Mouse (Mus musculus) hindbrain, embryonic 11.5 days (tissue): Measurements from ENCODE around the gene Ak5. TPM values are rescaled to one million over a fixed set of nuclear protein-coding genes. Genes with fewer than 3 reads are reported as not detected.

Experiments
- ATAC-seq: fragments of 200-750 bp; cut with Nextera tagmentation; 2 replicates; pipeline ENCODE4 v1.8.0; 2017; ENCODE audit warnings: mild to moderate bottlenecking, moderate TSS enrichment, moderate library complexity; ENCODE audit not compliant: low FRiP score
- DNase-seq: peaks from one replicate; pipeline ENCODE4 v3.0.0-alpha.2; 2015; ENCODE audit warnings: low spot score
- H3K27ac ChIP-seq: fragments of 300-500 bp; sonication (generic); 2 replicates; pipeline ENCODE4 v1.5.1; 2014; ENCODE audit warnings: mild to moderate bottlenecking, low read depth, low read length
- H3K27me3 ChIP-seq: fragments of 300-500 bp; sonication (generic); 2 replicates; pipeline ENCODE4 v1.6.1; 2014; ENCODE audit warnings: mild to moderate bottlenecking, low read length, moderate library complexity, mixed read lengths; ENCODE audit not compliant: control insufficient read depth, insufficient read depth
- H3K36me3 ChIP-seq: fragments of 300-500 bp; sonication (generic); 2 replicates; pipeline ENCODE4 v1.6.1; 2014; ENCODE audit warnings: mild to moderate bottlenecking, low read length, moderate library complexity, mixed read lengths; ENCODE audit not compliant: control insufficient read depth, insufficient read depth
- H3K4me1 ChIP-seq: fragments of 300-500 bp; sonication (generic); replicated peaks from 2 replicates; pipeline ENCODE4 v1.6.1; 2014; ENCODE audit warnings: low read length, mixed read lengths; ENCODE audit not compliant: control insufficient read depth, insufficient read depth
- H3K4me2 ChIP-seq: fragments of 300-500 bp; sonication (generic); replicated peaks from 2 replicates; pipeline ENCODE4 v1.6.1; 2014; ENCODE audit warnings: mild to moderate bottlenecking, low read depth, low read length
- H3K4me3 ChIP-seq: fragments of 300-500 bp; sonication (generic); 2 replicates; pipeline ENCODE4 v1.5.1; 2014; ENCODE audit warnings: low read depth, low read length
- H3K9ac ChIP-seq: fragments of 300-500 bp; sonication (generic); 2 replicates; pipeline ENCODE4 v1.6.1; 2014; ENCODE audit warnings: low read depth, low read length
- H3K9me3 ChIP-seq: fragments of 300-500 bp; sonication (generic); 2 replicates; pipeline ENCODE4 v1.6.1; 2016; ENCODE audit warnings: low read length; ENCODE audit not compliant: control insufficient read depth
- WGBS: fragments of 180-500 bp; shearing (Covaris S2); extraction: QIAGEN DNeasy Blood & Tissue Kit; methylation state at CpG from one replicate; pipeline ENCODE4 v1.1.7; 2014; 5-methylcytosine and 5-hydroxymethylcytosine counted together
- polyA plus RNA-seq: library from polyadenylated mRNA; unstranded; fragments of >200 nt; fragmentation: Nextera tagmentation; extraction: Ambion mirVana; gene quantifications from 2 replicates; pipeline ENCODE4 v1.2.1, GENCODE M21; 2014

Ak5 gene
- polyA plus RNA-seq, 1 experiment from 2014 or later: 0.51 TPM

DNA sequence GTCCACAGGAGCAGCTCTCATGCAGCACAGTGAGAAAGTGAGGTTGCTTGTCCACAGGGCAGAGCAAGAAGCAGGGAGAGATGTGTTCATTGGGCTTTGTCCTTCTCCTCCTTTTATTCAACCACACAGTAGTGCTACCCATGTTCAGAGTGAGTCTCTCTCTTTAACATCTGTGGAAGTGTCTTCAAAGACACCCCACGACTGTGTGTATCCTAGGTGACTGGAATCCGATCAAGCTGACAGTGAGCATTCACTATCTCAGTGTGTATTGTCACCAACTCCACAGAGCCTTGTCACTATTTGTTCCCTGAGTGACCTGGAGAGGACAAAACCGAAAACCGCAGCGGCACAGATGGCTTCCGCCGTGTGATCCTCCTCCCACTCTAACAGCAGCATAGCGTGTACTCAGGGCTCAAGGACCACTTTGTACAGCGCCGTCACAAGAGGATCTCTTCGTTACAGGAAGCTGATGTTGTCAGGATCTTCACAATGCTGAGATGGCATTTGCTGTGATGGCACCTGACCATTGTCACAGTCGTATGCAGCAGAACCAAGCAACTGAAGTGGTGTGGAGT lies 159.7 kb downstream of the Ak5 start:
- DNase-seq: peak; percentile 46
- ATAC-seq: peak; percentile 61
- Histone ChIP-seq H3K36me3 (no peaks in the 10 kb centered on the region), H3K9ac (no peak overlapping the region), H3K27ac (no peak overlapping the region), H3K4me3 (no peak overlapping the region), H3K4me1 (no peaks in the 10 kb centered on the region; the same call in 1 of the 2 replicates), H3K27me3 (no peaks in the 10 kb centered on the region), H3K4me2 (no peak overlapping the region), H3K9me3 (no peaks in the 10 kb centered on the region)
- WGBS: 55% methylated on average over 12 of the region's 12 CpGs

GRCm38 (mm10) chr3:152507900-152508299 lies 160.3 kb downstream of the Ak5 start:
- WGBS: 67% methylated on average over 8 of the region's 8 CpGs
- H3K4me2 ChIP-seq: no peak overlapping the region
- H3K27me3 ChIP-seq: no peaks in the 10 kb centered on the region
- H3K9me3 ChIP-seq: no peaks in the 10 kb centered on the region
- H3K36me3 ChIP-seq: no peaks in the 10 kb centered on the region
- DNase-seq (no peak), ATAC-seq (no peak)
- no peak overlapping the region for H3K27ac ChIP-seq
- H3K4me3 ChIP-seq: no peak overlapping the region
- H3K4me1 ChIP-seq: no peaks in the 10 kb centered on the region; the same call in 1 of the 2 replicates
- H3K9ac ChIP-seq: no peak overlapping the region

DNA sequence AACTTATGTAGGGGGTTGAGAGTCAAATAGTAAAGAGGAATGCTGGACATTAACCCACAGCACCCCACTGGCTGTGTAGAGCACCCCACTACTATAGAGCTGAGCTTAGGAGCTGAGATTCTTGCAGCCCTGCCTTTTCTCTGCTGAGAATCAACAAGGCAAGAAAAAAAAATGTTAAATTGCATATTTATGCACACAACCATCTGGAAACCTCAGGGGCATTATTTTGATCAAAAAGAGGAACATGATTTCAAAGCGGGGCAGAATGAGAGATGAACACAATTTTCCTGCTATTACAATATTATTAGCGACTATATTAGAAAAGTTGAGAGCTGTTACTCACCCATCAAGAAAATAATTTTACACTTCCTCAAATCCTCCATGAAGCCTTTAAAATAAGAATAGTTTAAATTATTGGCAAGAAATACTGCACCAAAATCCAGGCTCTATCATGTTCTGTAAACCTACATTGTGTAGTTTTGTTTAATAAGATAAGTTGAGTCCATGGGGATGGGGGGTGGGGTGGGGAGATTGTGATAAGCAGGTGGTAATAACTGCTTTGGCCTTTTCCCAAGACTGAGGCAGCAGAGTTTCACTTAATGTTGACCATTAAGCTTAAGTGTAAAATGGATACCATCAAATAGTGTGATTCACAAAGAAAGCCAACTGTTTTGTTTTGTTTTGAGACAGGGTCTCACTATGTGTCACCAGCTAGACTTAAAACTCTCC lies 169.0 kb downstream of the Ak5 start:
- no peaks in the 10 kb centered on the region for H3K4me1 ChIP-seq
- WGBS: 85% methylated on average over 2 of the region's 2 CpGs
- H3K9ac ChIP-seq: no peak overlapping the region
- no peak overlapping the region for H3K4me2 ChIP-seq
- no peak for DNase-seq
- no peak overlapping the region for H3K27ac ChIP-seq
- H3K4me3 ChIP-seq: no peak overlapping the region
- H3K36me3 ChIP-seq: no peaks in the 10 kb centered on the region
- H3K27me3 ChIP-seq: no peaks in the 10 kb centered on the region
- ATAC-seq: no peak
- no peaks in the 10 kb centered on the region for H3K9me3 ChIP-seq

DNA sequence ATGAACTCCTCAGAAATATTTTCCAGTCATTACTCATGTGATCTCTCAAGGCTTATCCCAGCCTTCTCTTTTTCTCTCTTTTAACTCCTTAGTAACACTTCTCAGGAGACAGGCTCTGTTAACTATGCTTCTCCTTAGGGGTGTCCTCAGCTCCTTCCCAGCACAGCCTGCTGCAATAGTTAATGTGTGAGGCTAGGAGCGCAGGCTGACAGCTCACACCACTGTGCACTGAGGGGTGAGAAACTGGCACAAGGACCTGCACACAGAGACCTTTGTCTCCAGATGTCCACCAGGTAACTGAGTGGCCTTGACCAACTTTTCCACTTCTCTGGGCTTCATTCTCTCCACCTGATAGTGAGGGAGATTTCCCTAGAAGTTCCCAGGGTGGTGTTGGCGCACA lies 170.3 kb downstream of the Ak5 start:
- WGBS: 88% methylated on average over 2 of the region's 2 CpGs
- ATAC-seq (no peak), DNase-seq (no peak)
- no peak overlapping the region for H3K4me3 ChIP-seq
- H3K36me3 ChIP-seq: no peaks in the 10 kb centered on the region
- H3K27me3 ChIP-seq: no peaks in the 10 kb centered on the region
- no peak overlapping the region for H3K9ac ChIP-seq
- H3K27ac ChIP-seq: no peak overlapping the region
- H3K4me2 ChIP-seq: no peak overlapping the region
- no peaks in the 10 kb centered on the region for H3K9me3 ChIP-seq
- H3K4me1 ChIP-seq: no peaks in the 10 kb centered on the region

DNA sequence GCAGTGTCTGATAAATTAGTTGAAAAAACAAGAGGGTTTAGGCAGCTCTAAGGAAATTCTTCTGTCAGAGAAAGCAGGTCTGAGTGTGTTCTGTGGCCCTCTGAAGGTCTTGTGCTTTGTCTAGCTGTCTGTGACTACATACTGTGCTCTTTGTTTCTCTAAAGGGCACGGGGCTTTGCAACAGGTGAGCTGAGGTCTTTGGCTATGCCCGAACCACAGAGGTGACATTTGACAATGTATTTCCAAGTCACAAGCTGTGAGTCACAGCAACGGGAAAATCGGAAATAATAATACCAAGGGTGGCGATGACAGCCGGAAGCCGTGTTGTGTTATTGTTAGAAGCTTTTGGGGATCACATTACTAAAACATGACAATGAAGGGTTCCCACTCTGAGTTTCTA lies 171.1 kb downstream of the Ak5 start:
- 59% methylated on average over 7 of the region's 7 CpGs for WGBS
- Histone ChIP-seq H3K9ac (no peak overlapping the region), H3K27me3 (no peaks in the 10 kb centered on the region), H3K36me3 (no peaks in the 10 kb centered on the region), H3K4me2 (no peak overlapping the region), H3K4me1 (no peaks in the 10 kb centered on the region), H3K4me3 (no peak overlapping the region), H3K9me3 (no peaks in the 10 kb centered on the region), H3K27ac (no peak overlapping the region)
- DNase-seq (no peak), ATAC-seq (no peak)

- Histone ChIP-seq H3K27ac (no peak overlapping the region), H3K9me3 (no peaks in the 10 kb centered on the region), H3K9ac (no peak overlapping the region), H3K27me3 (no peaks in the 10 kb centered on the region), H3K4me3 (no peak overlapping the region), H3K4me2 (no peak overlapping the region), H3K4me1 (no peaks in the 10 kb centered on the region), H3K36me3 (no peaks in the 10 kb centered on the region)
- 70% methylated on average over 8 of the region's 8 CpGs for WGBS
- DNase-seq: no peak
- ATAC-seq: peak; percentile 38; the same call in 1 of the 2 replicates
Measured at GRCm38 (mm10) chr3:152495415-152495898, 172.7 kb downstream of the Ak5 start.

DNA sequence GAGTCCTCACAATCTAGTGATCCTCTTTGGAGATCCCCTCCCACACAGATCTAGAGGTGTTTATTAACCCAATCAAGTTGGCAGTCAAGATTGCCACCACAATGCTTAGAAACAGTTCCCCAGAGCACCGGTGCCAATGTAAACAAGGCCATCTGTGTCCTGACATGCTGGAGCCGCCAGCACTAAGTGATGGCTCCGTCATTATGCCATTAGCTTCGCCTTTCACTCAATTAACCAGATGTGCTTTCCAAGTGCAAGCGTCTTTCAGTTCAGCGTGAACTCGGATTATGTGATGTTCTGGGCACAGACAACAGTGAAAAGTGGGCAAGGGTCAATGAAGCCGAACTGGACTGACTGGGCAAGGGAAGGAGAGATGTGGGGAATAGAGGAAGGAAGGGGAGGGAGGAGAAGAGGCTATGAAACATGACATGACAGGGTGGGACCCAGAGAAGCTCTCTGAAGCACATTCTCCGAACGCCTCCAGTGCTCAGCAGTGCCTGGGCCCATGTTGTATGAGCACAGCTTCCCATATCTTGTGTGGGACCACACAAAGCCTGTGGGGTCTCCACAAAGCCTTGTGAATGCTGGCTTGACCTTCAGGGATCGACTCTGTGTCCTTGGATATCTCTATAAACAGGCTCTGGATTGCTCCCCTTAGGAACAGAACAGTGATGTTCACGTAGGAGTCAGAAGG lies 173.3 kb downstream of the Ak5 start:
- 0 out of 2 replicates have a peak, but pooled peaks have one; percentile 19 for ATAC-seq
- Histone ChIP-seq H3K27ac (no peak overlapping the region), H3K4me2 (no peak overlapping the region), H3K36me3 (no peaks in the 10 kb centered on the region), H3K9me3 (no peaks in the 10 kb centered on the region), H3K4me3 (no peak overlapping the region), H3K4me1 (no peaks in the 10 kb centered on the region), H3K9ac (no peak overlapping the region), H3K27me3 (no peaks in the 10 kb centered on the region)
- peak; percentile 26 for DNase-seq
- WGBS: 50% methylated on average over 12 of the region's 12 CpGs

- WGBS: 84% methylated on average over 2 of the region's 2 CpGs
- Histone ChIP-seq H3K4me2 (no peak overlapping the region), H3K9ac (no peak overlapping the region), H3K4me1 (no peaks in the 10 kb centered on the region), H3K27ac (no peak overlapping the region), H3K36me3 (no peaks in the 10 kb centered on the region), H3K27me3 (no peaks in the 10 kb centered on the region), H3K4me3 (no peak overlapping the region), H3K9me3 (no peaks in the 10 kb centered on the region)
- no peak for ATAC-seq
- no peak for DNase-seq
Measured at GRCm38 (mm10) chr3:152493813-152494212, 174.3 kb downstream of the Ak5 start.
